Mouse (Mus musculus): ENCODE measurements around the gene Uck1. TPM values are rescaled to one million over a fixed set of nuclear protein-coding genes. Genes with fewer than 3 reads are reported as not detected.
A peak's percentile ranks its signal among the peaks of the same experiment; 100 is the strongest.

Uck1 gene
- polyA plus RNA-seq (2012; rRNA removed): 54.3 and 70.5 TPM in 2 replicates

- DNase-seq (ENCODE audit: low spot score): peak; percentile 73
These were observed at the start of gene Uck1 for GRCm38 (mm10) chr2:32259657-32260417. TSS of gene Uck1 (minus strand) at chr2:32260159.

- no peak for DNase-seq (ENCODE audit: low spot score)
These were observed 49.1 kb upstream of the Uck1 start for GRCm38 (mm10) chr2:32308870-32309568.

- no peak for DNase-seq (ENCODE audit: low spot score)
These were observed 48.2 kb upstream of the Uck1 start for GRCm38 (mm10) chr2:32307941-32308760.

- no peak for DNase-seq (ENCODE audit: low spot score)
These were observed 47.4 kb upstream of the Uck1 start for GRCm38 (mm10) chr2:32307247-32307798.

- DNase-seq (ENCODE audit: low spot score): no peak
These were observed 46.2 kb upstream of the Uck1 start for GRCm38 (mm10) chr2:32306176-32306575.

- DNase-seq (ENCODE audit: low spot score): no peak
These were observed 45.7 kb upstream of the Uck1 start for GRCm38 (mm10) chr2:32305668-32306067.

GRCm38 (mm10) chr2:32304145-32304832 is 44.3 kb upstream of the Uck1 start:
- no peak for DNase-seq (ENCODE audit: low spot score)

GRCm38 (mm10) chr2:32302952-32303351 is 43.0 kb upstream of the Uck1 start:
- no peak for DNase-seq (ENCODE audit: low spot score)

GRCm38 (mm10) chr2:32299469-32299868 is 39.5 kb upstream of the Uck1 start:
- no peak for DNase-seq (ENCODE audit: low spot score)

- DNase-seq (ENCODE audit: low spot score): peak; percentile 12
These were observed 35.9 kb upstream of the Uck1 start for GRCm38 (mm10) chr2:32295842-32296241.

- DNase-seq (ENCODE audit: low spot score): no peak
These were observed 35.3 kb upstream of the Uck1 start for GRCm38 (mm10) chr2:32295285-32295684.

GRCm38 (mm10) chr2:32294348-32294747 is 34.4 kb upstream of the Uck1 start:
- peak; percentile 18 for DNase-seq (ENCODE audit: low spot score)

GRCm38 (mm10) chr2:32289578-32289977 is 29.6 kb upstream of the Uck1 start:
- no peak for DNase-seq (ENCODE audit: low spot score)

GRCm38 (mm10) chr2:32288371-32288931 is 28.5 kb upstream of the Uck1 start:
- DNase-seq (ENCODE audit: low spot score): no peak

GRCm38 (mm10) chr2:32287923-32288367 is 28.0 kb upstream of the Uck1 start, which contains the start of gene Swi5:
TSS of gene Swi5 (minus strand) at chr2:32288075.
- peak; percentile 86 for DNase-seq (ENCODE audit: low spot score)

- no peak for DNase-seq (ENCODE audit: low spot score)
These were observed 27.4 kb upstream of the Uck1 start, which contains the start of gene Golga2 for GRCm38 (mm10) chr2:32287334-32287840. TSS of gene Golga2 (plus strand) at chr2:32287384.

GRCm38 (mm10) chr2:32283986-32284385 is 24.0 kb upstream of the Uck1 start:
- DNase-seq (ENCODE audit: low spot score): no peak

GRCm38 (mm10) chr2:32282727-32283126 is 22.8 kb upstream of the Uck1 start:
- DNase-seq (ENCODE audit: low spot score): no peak

GRCm38 (mm10) chr2:32282289-32282688 is 22.3 kb upstream of the Uck1 start:
- DNase-seq (ENCODE audit: low spot score): no peak

GRCm38 (mm10) chr2:32275823-32276222 is 15.9 kb upstream of the Uck1 start:
- DNase-seq (ENCODE audit: low spot score): no peak

- no peak for DNase-seq (ENCODE audit: low spot score)
These were observed 676 bp upstream of the Uck1 start for GRCm38 (mm10) chr2:32260635-32261034.
